Mouse (Mus musculus) brain, adult 2 months (tissue): ENCODE measurements at regions not wholly inside any gene's neighbourhood (a gene's known extent, or its start where the extent isn't known, plus 50 kb on each side); places are given as distances from the start of the nearest gene placed in this dataset.
A peak's percentile ranks its signal among the peaks of the same experiment; 100 is the strongest.

Source experiments
- DNase-seq: peaks from one replicate; pipeline ENCODE4 v3.0.0; 2011; ENCODE audit warnings: low read depth, low spot score

DNA sequence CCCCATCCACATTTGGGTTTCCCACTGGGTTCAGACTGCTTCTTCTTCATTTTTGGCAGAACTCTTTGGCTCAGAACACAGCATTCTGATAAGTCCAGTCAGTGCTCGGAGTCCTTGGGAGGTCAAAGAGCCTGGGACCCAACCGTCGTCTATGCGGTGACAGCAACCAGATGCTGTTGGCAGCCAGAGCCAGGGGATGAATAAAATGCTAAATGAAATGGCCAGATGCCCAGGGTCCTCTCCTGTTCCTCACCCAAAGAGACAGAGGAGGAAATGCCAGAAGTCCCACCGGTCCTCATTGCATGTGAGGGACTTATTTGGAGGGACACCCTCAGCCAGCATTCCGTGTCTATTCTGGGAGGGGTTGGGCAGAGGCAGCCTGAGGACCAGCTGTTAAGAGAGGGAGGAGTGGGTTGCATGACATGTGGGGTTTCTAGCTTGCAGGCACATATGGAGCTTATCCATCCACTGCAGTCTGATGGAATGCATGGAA lies 801.2 kb upstream of the Lrrc6 start:
- peak; percentile 15 for DNase-seq

DNA sequence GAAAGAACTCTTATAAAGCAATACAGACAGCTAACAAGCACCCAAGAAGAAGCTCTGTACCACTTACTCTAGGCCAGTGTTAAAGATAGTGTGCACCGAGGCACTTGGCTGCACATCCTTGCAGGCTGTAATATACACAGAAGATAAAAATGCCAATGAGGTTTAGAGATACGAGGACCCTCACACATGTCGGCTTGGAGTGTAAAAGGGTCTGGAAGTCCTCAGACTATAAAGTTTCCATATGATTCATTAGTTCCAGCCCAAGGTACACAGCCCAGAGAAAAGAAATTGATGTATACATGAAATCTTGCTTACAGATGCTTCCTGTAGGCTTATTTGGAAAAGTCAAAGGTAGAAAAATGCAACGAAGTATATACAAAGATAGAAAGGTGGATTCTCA lies 800.3 kb upstream of the Lrrc6 start:
- no peak for DNase-seq

DNA sequence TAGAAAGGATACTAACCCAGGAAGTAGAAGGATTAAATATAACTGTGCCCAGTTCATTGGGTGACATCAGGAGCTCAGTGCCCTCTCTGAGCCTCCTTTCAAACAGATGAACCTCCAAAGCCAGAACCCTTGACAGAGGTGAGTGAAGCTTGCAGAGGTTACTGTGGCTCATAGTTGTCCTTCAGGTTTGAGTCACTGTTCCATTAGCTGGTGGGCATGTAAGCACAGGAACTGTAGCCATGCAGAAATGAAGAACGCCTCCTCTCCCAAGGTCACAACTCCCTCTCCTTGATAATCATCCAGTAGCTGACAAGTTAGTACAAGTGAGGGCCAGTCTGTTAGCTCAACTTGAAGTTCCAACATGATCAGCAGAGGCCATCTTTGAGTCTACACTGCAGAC lies 794.1 kb upstream of the Lrrc6 start:
- DNase-seq, result no peak

DNA sequence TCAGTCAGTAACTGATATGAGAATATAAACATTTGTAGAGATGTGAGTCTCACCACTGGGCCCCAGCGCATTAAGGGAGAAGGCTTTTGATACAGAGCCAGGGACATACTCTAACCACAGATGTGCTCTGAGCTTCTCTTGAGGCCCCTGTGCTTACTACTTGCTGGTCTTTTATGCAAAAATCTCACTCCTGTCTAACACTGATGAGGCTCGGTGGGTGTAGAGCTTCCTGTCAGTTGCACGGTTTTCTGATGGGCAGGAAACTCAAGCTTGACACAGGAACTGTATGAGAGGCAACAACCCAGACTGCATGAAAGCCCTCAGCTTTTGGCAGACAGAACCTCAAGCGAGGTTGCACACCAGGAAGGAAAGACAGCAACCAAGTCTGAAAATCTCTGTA lies 789.0 kb upstream of the Lrrc6 start:
- no peak for DNase-seq

DNA sequence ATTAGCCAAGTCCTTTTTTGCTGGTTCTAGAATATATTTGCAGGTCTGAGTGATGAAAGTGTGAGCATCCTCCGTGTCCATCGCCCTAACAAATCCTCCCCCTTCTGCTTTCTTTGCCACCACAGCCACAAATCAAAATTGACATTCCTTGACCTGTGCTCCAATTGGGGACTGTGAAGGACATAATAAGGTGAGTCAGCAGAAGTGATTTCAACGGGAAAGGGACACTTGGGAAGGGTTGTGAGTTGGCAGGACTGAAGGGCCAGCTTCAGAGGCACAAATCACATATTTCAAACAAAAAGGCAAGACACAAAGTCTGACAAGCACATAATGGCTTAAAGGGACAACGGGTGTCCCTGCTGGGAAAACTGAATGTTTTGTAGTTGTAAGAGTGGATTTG lies 784.2 kb upstream of the Lrrc6 start:
- no peak for DNase-seq

DNA sequence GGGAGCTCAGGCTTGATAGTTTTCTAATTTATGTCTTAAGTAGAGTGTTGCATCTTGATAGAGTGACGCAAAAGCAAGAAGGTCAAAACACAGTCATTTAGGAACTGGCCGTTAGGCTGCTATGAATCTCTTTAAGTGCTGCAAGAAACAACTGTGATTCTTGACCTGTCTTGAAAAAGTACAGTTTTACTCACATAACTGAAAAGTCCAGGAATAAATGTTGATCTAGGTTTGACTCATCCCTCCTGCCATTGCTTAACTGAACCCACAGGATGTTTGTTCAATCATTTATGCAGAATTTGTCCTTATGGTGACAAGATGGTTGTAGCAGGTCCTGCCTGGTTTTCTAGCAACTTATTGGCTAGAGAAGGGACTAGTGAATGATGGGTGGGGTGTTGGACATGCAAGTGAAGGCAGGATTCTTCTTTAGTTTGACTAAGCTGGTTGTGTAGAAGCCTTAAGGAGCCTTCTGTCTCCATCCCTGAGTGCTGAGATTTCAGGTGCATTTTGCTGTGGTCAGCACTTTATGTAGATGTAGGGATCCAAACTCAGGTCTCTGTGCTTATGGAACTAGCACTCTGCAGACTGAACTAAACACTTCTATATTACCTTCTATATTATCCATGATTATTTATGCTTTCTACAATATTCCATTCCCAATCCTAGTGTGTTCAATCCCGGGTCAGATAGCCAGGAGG lies 782.7 kb upstream of the Lrrc6 start:
- DNase-seq, result no peak

DNA sequence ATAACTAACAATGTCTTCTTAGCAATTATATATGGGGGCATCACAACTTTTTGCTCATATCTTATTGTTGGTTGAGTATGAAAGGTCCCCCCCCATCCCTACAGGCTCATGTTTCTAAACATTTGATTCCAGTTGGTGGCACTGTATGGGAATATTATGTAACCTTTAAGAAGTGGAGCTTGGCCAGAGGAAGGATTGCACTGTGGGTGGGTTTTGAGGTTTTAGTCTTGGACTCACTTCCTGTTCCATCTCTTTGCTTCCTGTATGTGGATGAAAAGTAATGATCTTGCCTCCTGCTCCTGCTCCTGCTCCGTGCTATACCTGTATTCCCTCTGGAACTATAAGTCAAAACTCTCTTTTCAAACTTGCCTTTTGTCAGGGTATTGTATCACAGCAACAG lies 778.2 kb upstream of the Lrrc6 start:
- no peak for DNase-seq

DNA sequence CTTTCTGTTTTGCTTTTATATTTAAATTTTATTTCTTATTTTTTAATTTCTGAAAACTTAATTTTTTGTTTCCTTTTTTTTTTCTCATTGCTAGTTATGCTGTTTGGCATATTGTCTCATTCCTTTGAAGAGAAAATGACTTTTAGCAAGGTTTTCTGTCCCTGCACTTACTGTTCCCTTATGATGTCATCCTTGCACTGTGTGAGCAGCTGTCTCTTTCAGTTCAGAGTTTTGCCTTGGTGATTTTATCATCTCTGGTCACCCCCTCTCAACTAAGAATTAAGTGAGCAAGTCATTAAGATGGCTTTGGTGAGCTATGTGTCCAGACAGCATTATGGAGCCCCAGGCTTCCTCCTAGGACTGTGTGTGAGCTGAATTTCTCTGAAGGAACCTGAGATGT lies 774.3 kb upstream of the Lrrc6 start:
- no peak for DNase-seq

DNA sequence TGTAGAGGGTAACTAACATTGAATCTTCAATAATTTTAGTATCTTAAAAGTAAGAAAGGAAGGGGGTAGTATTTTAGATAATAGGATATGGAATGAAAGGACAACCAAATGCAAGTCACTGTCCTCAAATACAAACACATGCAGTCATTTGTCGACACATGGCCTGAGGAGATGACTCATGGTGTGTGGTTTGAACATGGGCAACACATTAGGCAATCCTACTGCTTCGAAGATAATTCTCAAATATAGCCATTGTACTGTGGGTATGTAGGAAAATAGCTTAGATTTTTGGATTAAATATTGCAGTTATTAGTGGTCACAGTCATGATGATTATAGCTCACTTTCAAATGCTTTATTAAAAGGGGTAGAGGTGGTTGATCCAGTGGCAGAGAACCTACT lies 771.7 kb upstream of the Lrrc6 start:
- no peak for DNase-seq

DNA sequence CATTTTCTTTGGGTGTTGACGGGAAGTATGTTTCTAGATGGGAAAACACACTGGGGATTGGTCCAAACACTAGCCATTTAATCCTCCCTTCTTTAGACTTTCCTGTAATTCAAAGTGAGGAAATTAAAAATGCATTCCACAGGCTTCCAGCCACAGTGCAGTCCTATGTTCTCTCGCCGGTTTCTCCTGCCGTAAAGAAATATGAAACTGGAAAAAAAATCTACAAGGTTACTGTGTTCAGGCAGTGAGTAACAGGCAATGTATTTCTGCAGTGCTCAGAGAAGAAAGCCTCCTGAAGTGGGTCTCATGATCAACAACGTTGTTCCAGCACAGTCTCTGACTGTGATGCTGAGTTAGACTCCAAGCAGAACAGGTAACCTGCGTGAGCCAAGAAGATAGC lies 763.0 kb upstream of the Lrrc6 start:
- no peak for DNase-seq

DNA sequence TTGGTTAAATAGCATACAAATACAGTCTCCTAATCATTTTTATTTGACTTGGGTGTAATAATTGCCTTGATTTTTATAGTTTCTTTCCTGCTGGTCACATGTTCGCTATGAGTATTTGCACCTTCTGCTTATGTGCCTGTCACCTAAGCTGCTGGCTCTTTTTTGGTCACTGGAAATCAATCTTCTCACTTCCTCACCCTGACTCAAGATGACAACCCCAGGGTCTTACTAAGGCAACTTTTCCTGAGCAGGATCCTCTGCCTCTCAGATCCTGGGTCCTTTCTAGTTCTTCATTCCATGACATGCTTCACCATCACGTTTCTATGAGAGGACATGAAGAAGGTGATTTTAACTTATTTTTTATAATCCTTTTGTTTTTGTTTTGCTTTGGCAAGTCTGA lies 762.6 kb upstream of the Lrrc6 start:
- DNase-seq, result no peak

DNA sequence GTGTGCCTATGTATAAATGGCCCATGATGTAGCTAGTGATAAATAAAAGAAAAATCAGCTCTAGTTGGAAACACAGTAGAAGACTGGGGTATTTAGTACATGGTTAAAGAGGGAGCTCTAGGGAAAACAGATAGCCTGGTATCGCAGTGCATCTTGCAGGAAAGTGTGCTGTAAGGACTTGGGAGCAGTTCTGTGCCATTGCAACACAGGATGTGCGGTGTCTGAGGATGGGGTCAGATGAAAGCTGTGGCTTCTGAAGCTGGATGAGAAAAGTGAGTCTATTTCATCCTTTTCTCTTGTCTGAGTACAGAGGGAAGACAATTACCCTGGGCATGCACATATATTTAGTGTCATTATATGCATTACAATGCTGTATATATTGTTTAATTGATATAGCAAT lies 761.6 kb upstream of the Lrrc6 start:
- no peak for DNase-seq

DNA sequence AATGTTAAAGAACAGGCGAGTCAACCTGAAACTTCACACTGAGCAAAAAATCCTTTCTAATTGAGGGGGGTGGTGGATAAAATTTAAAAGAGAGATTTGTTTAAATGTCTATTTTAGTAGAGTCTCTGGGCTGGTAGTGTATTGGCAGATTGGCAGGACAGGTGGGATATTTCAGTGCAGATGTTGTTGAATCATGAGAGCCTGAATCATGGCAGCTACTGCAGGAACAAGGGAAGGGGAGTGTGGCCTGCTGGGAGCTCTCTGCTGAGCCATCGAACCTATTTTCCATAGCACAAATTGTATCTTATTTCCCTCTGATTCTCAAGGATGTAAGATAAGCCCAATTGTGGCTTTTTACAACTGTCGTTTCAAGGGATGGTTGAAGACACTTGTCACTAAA lies 760.0 kb upstream of the Lrrc6 start:
- no peak for DNase-seq

DNA sequence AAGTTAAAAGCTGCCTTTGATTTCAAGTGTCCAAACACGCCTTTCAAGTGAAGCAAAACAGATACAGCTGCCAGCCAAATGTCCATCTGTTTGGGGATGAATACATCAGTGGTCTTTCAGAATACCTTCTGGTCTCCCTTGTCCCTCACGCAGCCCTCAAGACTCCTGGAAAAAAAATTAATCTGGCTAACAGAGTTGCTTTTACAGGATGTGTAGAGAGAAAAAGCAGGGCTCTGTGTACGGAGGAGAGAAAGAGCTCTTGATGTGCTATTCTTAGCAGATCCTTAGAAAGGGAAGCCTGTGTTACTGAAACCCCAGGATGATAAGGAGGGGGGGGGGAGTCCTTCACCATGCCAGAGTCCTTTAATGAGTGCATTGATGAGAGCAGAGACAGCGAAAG lies 748.4 kb upstream of the Lrrc6 start:
- DNase-seq, result peak; percentile 12

DNA sequence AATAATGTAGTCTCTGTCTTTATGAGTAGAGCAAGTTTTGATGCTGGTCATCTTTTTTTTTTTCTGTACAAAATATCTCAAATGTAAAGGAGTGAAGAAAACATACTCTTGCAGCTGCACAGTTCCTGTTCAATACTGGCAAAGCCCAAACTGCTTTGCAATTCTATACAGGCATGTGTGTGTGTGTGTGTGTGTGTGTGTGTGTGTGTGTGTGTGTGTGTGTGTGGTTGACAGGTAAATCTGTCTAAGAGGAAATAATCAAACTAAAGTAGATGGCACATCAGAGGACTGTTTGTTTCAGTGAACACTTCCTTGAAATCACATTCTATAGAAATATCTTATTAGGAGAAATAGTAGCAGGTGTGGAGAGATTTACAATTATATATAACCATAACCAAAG lies 747.8 kb upstream of the Lrrc6 start:
- DNase-seq, result no peak

DNA sequence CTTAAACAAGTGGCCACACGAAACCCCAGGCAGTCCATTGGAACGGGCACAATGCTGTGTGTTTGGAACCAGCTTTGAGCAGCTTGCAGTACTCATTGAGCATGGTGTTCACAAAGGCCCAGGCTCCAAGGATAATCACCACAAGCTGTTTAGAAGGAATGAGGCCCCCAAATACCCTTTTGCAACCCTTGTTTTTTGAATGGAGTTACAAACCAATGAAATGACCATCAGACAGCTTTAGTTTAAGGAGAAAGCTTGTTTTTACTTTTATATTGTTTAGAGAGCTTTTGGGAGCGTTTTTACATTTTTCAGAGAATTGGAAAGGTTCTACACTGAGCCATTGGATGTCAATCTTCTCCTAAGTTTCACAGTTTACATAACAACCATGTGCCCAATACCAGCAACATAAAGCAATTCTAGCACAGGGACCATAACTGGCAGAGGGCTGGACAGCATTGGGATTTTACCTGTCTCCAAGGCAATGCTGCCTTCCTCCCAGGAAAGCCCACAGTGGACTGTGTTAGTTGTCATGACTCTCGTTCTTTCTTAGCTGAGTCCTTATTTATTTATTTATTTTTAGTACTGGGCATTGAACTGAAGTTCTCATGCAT lies 745.1 kb upstream of the Lrrc6 start:
- DNase-seq, result peak; percentile 28

DNA sequence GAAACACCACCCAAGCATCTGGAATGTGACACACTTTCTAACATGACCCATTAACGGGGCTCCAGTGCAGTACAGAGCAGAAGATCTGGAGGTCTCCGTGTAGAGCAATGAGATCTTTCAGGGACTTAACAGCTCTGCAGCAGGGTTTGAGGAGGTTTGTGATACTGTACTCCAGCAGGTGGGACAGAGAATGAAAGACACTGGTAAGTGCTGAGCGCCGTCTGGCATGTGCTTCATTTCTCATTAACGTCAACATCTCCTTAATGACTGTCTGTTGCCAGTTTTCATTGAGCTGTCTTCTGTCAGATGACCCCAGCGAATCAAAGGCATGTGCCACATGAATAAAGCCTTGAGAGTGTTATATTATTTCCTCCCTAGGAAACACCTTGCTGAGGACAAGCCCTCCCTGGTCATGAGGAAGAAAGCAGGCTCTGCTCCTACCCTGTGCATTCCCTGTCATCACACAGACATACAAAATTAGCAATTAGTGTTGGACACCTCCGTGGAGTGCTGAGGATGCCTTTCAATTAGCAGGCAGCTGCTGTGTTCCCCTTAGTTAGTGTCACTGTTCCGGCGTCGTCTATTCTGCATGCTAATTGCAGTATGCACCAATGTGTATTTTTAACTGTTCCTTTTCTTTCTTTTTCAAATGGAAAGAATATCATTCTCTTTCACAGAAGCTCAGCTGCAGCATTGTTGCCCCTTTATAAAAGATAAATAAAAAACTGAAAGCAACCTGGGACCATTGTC lies 744.4 kb upstream of the Lrrc6 start:
- peak; percentile 70 for DNase-seq

DNA sequence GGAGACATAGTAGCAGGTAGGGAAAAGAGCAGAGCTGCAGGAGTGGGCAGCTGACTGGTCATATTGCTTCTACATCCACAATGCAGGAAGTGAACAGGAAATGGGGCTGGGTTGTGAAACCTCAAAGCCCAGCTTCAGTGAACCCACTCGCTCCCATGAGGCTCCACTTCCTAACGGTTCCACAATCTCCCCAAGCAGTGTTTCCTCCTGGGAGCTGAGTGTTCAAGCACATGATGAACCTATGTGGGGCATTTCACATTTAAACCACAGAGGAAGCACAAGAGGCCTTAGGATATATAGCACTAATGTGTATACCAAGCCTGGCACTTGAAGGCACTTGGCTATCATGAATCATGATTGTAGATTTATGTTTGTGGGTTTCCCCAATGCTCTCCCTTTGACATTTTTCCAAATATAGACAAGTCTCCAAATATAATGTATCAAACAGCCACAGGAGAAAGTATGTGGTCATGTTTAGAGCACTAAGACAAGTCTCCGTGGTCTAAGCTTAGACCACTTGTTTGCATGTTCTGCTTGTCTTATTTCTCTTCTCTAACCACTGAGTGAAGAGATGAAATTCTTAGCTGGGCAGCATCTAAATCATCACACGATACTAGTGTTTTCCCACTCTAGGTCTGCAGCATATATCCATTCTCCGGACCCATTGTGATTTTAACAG lies 734.5 kb upstream of the Lrrc6 start:
- DNase-seq, result no peak

DNA sequence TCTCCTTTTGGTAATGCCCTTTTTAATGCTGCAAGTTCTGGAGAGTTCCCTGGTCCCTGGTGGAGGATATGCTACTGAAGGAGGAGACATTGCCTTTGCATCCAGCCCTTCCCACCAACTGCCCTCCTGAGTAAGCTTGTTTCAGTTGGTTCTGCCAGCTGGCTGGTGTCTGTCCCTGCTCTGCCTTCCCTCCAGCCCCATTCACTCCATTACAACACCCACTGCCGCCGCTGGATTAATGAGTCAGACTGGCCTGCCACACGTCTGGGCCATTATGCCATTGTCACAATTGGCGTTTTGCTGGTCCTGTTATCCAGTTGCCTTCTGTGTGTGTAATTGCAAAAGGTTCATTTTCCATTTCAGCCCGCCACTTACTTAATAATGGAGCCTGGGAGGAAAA lies 728.6 kb upstream of the Lrrc6 start:
- peak; percentile 26 for DNase-seq

DNA sequence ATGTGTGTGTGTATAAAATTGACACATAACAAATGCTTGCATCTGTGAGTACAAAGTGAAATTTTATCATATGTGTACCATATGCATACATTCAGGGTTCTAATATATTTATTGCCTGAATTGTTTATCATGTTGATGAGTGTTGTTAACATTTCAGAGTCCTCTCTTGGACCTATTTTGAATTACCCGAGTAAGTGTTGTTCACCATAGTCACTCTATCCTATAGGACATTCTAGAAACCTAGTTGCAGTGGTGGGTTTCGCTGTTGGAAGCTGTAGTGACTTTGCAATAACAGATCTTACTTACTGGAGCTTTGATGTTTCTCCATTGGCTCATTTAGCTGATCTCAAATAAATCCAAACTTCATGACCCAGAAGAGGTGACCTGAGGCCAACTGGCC lies 727.9 kb upstream of the Lrrc6 start:
- no peak for DNase-seq

DNA sequence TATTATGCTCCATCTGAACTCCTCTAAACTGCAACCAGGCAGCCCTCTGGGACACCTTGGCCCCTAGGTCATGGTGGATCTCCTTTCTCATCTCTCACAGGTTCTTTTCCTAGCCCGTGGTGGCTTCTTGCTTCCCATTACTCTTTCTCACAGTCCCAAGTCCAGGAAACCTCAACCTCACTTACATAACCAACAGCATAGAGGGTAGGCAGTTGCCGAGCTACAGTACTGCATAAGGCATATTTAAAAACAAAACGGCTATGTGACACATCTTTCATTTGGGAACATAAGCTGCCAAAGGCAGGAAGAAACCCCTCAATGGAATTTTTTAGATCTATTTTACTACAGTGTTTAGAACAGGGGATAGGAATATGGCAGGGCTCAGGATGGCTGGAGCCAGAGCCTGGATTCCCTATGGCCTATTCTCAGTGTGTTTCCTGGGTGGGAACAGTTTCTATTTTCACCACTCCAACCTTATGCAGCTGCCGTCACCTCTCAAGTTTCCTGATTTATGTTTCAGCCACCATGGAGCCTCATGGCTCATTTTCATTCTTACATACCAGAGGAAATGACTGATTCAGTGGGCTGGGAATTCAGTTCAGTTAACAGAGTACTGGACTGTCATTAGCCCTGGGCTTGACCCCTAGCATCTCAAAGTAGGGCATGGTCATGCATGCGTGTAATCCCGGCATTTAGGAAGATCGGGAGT lies 726.9 kb upstream of the Lrrc6 start:
- DNase-seq, result peak; percentile 28

DNA sequence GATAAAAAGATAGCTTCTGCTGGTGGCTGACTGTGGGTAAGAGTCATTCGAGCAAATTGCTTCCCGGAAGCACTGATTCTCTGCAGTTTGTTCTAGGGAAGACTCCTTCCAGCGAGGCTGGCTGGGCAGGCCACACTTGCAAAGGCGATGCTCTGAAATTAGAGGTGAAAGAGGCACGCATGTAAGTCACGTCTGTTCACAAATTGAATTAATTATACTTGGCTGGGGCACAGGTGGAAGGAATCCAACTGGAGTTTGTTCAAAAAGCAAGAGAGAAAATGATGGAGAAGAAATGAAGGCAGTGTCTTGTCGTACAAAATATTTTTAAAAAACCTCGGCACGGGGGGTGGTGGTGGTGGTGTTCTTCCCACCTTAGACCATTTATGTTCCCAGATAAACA lies 726.2 kb upstream of the Lrrc6 start:
- DNase-seq, result peak; percentile 10
